Comparison of ENCODE assay signal across 8 mouse cellular contexts in the genomic region with DNA sequence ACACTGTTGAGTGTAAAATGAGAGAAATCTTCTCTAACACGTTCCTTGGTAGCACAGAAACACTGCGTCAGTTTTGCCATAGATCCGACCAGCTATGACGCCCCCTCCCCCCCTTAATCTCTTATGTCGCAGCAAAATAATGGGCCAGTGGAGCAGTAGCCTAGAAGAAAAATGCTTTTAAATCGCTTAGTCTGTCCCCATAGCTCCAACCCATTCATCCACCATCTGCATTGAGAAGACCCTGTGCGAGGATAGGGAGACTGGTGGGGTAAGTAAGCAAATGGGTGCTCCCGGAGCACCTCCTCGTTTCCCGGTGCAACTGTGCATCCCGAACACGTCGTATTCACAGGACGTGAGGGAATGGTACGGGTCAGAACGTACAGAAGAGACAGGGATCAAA. TPM values are rescaled to one million over a fixed set of nuclear protein-coding genes. Genes with fewer than 3 reads are reported as not detected.
DNase-seq lines count a peak whose midpoint lies in the region; ATAC-seq and TF ChIP-seq lines count a peak whose summit lies in the region.

No protein-coding gene starts in this region.

- no peak for TF ChIP-seq POLR2A in embryonic fibroblast, embryonic 13.5 days (IDR thresholded peaks at IDR 0.05; ENCODE audit: low read depth, low read length)

- no peaks in the 10 kb centered on the region for H3K27me3 ChIP-seq in liver, embryonic 11.5 days (replicated peaks; ENCODE audit: control insufficient read depth, insufficient read depth, low read length)
- no peaks in the 10 kb centered on the region for H3K27me3 ChIP-seq in stomach, embryonic 16.5 days (ENCODE audit: control insufficient read depth, insufficient read depth, low read length)

- peak; percentile 21 for DNase-seq in kidney, postnatal 10 days
- no peak for DNase-seq in kidney, postnatal 4 days
- peak; percentile 54 for DNase-seq in Muller cell, postnatal 12 days (ENCODE audit: inconsistent ontology term)
- DNase-seq in liver, embryonic 11.5 days (ENCODE audit: low spot score): peak; percentile 46
- no peak for DNase-seq in adrenal gland, adult (ENCODE audit: inconsistent age in 2 of 2, low spot score in 1 of 2)
- no peak for DNase-seq in kidney, postnatal 36 days

- H3K4me3 ChIP-seq in embryonic fibroblast, embryonic 13.5 days (ENCODE audit: insufficient read depth, low read length): peak overlapping the region; percentile 95
- peak overlapping the region; percentile 88 for H3K4me3 ChIP-seq in liver, embryonic 11.5 days (ENCODE audit: low read depth, low read length)
- H3K4me3 ChIP-seq in stomach, embryonic 16.5 days (replicated peaks; ENCODE audit: low read length): peak overlapping the region; percentile 77

- peak overlapping the region; percentile 69 for H3K4me2 ChIP-seq in liver, embryonic 11.5 days
- H3K4me2 ChIP-seq in stomach, embryonic 16.5 days (ENCODE audit: low read depth, low read length): peak overlapping the region; percentile 60

- H3K4me1 ChIP-seq in embryonic fibroblast, embryonic 13.5 days (ENCODE audit: control insufficient read depth, insufficient read depth, low read length): no peaks in the 10 kb centered on the region
- H3K4me1 ChIP-seq in liver, embryonic 11.5 days (replicated peaks; ENCODE audit: control insufficient read depth, insufficient read depth, low read length): peaks cover 6% of the 10 kb centered on the region; the same call in 1 of the 2 replicates
- H3K4me1 ChIP-seq in stomach, embryonic 16.5 days (ENCODE audit: control insufficient read depth, insufficient read depth, low read length): peaks cover 11% of the 10 kb centered on the region

- peak overlapping the region; percentile 52; the same call in 1 of the 2 replicates for H3K27ac ChIP-seq in embryonic fibroblast, embryonic 13.5 days (ENCODE audit: insufficient read depth, low read length)
- peak overlapping the region; percentile 35; the same call in 1 of the 2 replicates for H3K27ac ChIP-seq in liver, embryonic 11.5 days (ENCODE audit: low read depth, low read length)
- peak overlapping the region; percentile 86 for H3K27ac ChIP-seq in stomach, embryonic 16.5 days (ENCODE audit: low read length)

- WGBS in liver, embryonic 11.5 days: 2% methylated on average over 16 of the region's 16 CpGs
- WGBS in stomach, embryonic 16.5 days: under 1% methylated on average over 16 of the region's 16 CpGs

- TF ChIP-seq CTCF in embryonic fibroblast, embryonic 13.5 days (IDR thresholded peaks at IDR 0.05; ENCODE audit: borderline replicate concordance, insufficient read depth, low read length): no peak

- no peaks in the 10 kb centered on the region for H3K9me3 ChIP-seq in liver, embryonic 11.5 days (ENCODE audit: control insufficient read depth, low read length)
- no peaks in the 10 kb centered on the region for H3K9me3 ChIP-seq in stomach, embryonic 16.5 days (replicated peaks; ENCODE audit: control insufficient read depth, low read length)

- peak overlapping the region; percentile 81 for H3K9ac ChIP-seq in liver, embryonic 11.5 days (ENCODE audit: low read depth, low read length)
- H3K9ac ChIP-seq in stomach, embryonic 16.5 days (ENCODE audit: low read length): peak overlapping the region; percentile 80

- H3K36me3 ChIP-seq in liver, embryonic 11.5 days (ENCODE audit: control insufficient read depth, insufficient read depth, low read length): no peaks in the 10 kb centered on the region
- no peaks in the 10 kb centered on the region for H3K36me3 ChIP-seq in stomach, embryonic 16.5 days (ENCODE audit: control insufficient read depth, insufficient read depth, low read length)

- ATAC-seq in liver, embryonic 11.5 days (replicated peaks; ENCODE audit: low FRiP score): no peak
- no peak for ATAC-seq in stomach, embryonic 16.5 days (ENCODE audit: insufficient read depth, low FRiP score)

RNA-seq across cellular contexts. Expression of gene Prepl, which starts 0.4 kb away (rescaled TPM):
- 60.7 and 80.4 TPM in 2 replicates for polyA plus RNA-seq in embryonic fibroblast, embryonic 13.5 days (2011; ENCODE audit: insufficient read length, low read depth, missing spikeins)
- 18.9 and 23.7 TPM in 2 replicates for polyA plus RNA-seq in liver, embryonic 11.5 days (2014; fragmentation: Nextera tagmentation; extraction: Ambion mirVana)
- 31.5 and 33.5 TPM in 2 replicates for polyA plus RNA-seq in stomach, embryonic 16.5 days (2015; fragmentation: Nextera tagmentation; extraction: Ambion mirVana)

RNA-seq across cellular contexts. Expression of gene Camkmt, which starts 0.7 kb away (rescaled TPM):
- 3.4 and 4.8 TPM in 2 replicates for polyA plus RNA-seq in embryonic fibroblast, embryonic 13.5 days (2011; ENCODE audit: insufficient read length, low read depth, missing spikeins)
- 6.4 and 6.8 TPM in 2 replicates for polyA plus RNA-seq in liver, embryonic 11.5 days (2014; fragmentation: Nextera tagmentation; extraction: Ambion mirVana)
- 11.3 and 13.7 TPM in 2 replicates for polyA plus RNA-seq in stomach, embryonic 16.5 days (2015; fragmentation: Nextera tagmentation; extraction: Ambion mirVana)

Comparison
In these comparisons a context has a peak if more than half of its experiments do, and no peak if none do; other contexts are left out.
1. DNase-seq: peak in kidney, postnatal 10 days (single experiment), Muller cell, postnatal 12 days (single experiment) and liver, embryonic 11.5 days (single experiment); none in kidney, postnatal 4 days (0 of 2), adrenal gland, adult (0 of 2) and kidney, postnatal 36 days (0 of 2).
2. H3K27ac ChIP-seq: peak in every context shown above with its lines; median percentile 86 in stomach, embryonic 16.5 days; 52 in embryonic fibroblast, embryonic 13.5 days; 35 in liver, embryonic 11.5 days.
3. Peak in every context shown above with its lines, with median percentiles within 50 percentile points of each other: H3K4me3 ChIP-seq.